Mouse (Mus musculus): ENCODE measurements around the gene Nav2. TPM values are rescaled to one million over a fixed set of nuclear protein-coding genes. Genes with fewer than 3 reads are reported as not detected.

The Nav2 gene
- polyA plus RNA-seq, 1 experiment from 2014 or later = 25.8 TPM

Other genes with a start within 250 kb of the Nav2 start
- 36.3 and 40.6 TPM in 2 replicates for gene Zdhhc13, start 119.7 kb upstream of the Nav2 start, polyA plus RNA-seq (2016; fragmentation: Nextera tagmentation; extraction: Ambion mirVana)
- gene Csrp3, start 60.7 kb upstream of the Nav2 start, polyA plus RNA-seq (2016; fragmentation: Nextera tagmentation; extraction: Ambion mirVana) = 1.0 and 3.6 TPM in 2 replicates
- gene E2f8, start 27.1 kb upstream of the Nav2 start, polyA plus RNA-seq (2016; fragmentation: Nextera tagmentation; extraction: Ambion mirVana) = 11.1 and 12.0 TPM in 2 replicates

Data from hindbrain, embryonic 12.5 days (tissue).